Mouse (Mus musculus) fat pad, adult 2 months (tissue): ENCODE results near the gene Mab21l1.

Experiments
- DNase-seq: peaks from one replicate; pipeline ENCODE4 v3.0.0-alpha.2; 2011; ENCODE audit warnings: low read depth, low spot score; ENCODE audit errors: extremely low read depth

The Mab21l1 gene

DNA sequence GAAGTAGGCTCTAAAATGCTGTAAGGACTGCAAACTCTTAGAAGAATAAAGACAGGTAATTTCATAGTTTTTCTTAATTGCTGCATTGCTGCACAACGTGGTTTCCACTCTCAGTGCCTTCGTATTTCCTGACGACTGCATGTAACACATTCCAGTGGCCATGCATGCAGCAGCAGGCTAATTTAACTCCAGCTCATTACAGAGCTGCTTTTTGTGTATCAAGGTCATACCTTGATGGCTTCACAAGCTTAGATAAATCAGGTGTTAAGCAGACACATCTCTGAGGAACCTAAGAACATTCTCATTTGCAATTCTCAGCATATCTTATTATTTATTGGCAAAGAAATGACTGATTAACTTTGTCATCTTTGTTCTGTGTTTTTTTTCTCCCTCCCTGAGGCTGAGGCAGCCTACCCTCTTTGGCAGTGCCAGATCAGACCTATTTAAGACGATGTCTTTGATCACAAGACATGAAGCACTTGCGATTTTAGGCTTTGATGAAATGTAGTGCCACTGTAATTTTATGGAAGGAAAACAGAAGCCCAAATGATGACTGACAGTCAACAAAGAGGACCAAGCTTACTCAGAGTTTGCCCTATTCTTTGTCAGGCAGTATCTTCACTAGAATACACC is 32.8 kb downstream of the Mab21l1 start:
- no peak for DNase-seq

DNA sequence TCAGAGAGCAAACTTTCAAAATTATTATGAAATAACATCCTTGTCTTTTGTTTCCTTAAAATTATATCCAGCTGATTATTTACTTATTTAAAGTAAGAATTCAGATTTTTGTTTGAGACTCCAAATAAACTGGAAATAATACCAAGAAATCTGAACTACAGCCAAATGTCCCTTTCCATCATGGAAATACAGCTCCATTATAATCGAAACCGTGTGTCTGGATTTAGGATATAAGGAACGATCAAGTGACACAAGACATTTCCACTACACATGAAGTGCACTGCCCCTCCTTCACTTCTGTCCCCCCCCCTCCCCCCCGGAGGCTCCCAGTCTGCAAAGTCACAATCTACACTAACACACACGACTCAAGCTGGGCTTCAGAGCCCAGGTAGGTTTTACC is 33.8 kb downstream of the Mab21l1 start:
- no peak for DNase-seq

DNA sequence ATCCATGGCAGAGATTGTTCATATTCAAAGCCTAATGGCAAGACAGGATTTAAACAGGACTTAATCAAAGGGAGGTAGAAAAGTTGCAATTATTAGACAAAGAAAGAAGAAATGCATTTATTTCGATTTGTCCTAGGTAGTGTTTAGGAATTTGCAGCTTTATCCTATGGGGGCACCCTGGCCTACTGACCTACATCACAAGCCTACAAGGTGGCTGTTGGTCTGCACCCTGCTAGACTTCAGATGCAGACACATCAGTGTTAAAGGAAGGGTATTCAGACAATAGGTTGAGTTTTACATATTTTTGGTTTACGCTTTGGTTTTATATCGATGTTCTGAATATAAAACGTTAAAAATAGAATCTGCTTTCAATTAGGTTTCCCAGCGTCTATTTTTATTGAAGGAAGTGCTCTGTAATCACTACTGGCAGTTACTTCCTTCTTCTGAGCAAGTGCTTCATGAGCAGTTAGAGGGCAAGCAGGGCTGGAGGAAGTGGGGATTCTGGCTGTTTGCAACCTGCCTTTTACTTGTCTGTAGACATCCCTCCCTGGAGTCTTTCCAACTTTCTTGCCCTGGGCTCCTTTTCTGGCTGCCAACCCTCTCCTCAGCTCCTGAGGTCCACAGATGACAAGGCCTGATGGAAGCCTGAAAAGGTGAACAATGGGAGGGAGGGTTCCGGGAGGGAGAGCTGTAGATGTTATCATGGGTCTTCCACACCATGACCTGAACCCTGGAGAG is 34.5 kb downstream of the Mab21l1 start:
- DNase-seq, result no peak

DNA sequence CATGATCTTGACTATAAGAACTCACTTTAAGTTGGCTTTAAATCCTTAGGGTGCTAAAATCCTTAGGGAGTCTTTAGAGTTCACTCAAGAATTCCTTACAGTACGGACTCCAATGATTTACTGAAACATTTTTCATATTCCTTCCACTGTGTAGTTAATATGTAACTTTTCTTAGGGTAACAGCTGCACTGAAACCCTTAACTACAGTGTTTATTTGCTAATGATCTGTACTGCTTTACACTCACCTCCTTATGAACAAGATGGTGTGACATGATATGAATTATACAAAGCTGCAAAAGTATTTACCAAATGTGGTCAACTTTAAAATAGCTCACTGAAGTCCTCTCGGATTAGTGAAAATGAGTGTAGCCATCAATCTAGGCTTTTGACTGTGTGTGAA is 35.8 kb downstream of the Mab21l1 start:
- no peak for DNase-seq

DNA sequence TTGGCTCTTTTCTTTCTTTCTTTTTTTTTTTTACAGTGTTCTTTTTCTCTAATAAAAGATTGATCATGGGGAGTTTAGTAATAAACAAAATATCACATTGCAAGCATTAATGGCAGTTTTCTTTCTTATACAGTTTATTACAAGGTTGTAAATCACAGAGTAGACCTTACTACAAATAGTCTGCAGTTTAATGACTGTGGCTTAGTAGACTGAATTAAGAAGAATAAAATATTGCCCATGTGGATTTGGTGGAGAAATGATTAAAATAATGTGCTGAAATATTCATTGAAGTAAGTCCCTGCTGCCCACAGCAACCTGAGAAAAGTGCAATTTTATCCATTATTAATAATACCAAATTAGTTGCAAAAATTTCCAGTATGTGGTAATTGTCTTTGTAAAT is 37.3 kb downstream of the Mab21l1 start:
- DNase-seq, result no peak

DNA sequence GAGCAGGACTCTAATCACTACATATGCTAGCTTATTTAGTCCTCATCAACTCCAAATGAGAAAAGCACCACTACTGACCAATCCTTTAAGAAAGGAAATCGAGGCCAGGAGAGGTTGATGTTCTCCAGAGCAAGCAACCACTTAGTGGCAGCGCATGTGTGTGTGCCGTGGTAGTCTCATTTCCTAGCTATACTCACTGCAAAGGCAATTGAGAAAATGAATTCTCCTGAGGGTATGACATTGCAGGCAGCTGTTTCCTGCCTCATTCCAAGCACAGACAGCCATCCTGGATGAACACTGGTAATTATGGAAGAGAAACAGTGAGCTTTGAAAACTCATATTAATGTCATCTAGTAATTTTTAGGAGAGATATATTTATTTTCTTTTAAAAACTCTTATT is 42.6 kb downstream of the Mab21l1 start:
- DNase-seq, result no peak

DNA sequence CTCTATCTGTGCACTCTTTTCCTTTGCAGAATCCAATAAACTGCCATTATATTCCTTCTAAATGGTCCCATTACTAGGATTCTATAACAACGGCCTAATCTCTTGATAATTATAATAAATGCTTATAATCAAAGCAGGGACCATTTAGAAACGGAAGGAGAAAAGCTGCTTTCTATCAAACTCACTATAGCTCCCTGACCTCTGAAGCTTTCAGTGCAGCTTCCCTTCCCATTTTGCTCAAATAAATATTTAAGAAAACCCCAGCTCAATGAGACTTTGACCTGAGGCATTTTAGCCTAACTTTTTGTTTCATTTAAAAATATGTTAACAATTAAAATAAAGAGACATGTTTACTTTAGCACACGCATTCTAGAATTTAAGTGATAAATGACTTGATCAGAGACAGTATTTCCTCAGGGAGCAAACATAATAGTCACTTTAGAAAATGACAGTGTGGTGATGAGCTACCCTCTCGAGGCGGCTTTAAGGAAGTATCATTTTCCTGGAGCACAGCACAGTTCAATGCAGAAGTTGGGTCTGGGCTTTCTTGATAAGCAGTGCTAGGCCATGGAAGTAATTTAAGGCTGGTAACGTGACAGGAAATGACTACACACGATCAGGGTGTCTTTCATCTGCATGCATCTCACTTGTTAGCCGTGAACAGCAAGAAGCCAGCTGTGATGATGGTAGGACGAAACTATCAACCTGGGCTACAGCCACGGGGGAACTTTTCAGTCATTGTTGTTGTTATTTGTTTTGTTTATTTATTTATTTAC is 46.4 kb downstream of the Mab21l1 start:
- no peak for DNase-seq

DNA sequence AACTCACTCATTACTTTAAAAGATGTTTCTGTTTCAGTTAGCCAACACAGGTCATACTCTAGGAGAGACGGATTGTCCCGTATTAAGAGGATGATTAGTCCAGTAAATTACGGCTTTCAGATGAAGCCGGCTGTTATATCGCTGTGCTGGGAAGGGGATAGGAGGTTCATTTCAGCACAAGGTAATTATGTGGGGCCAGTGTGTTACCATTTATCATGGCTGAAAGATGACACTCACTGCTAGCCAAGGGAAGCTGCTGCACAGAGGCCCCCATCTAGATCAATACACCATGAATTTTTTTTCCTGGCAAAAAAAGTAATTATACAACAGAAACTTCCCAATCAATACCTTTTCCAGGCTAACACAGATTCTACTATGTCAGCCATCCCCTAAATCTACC is 47.9 kb downstream of the Mab21l1 start:
- no peak for DNase-seq
